Mouse (Mus musculus) CD4-positive, CD25-positive, alpha-beta regulatory T cell, adult 9 weeks (primary cell): ENCODE measurements around the gene Habp2. TPM values are rescaled to one million over a fixed set of nuclear protein-coding genes. Genes with fewer than 3 reads are reported as not detected.

Experiments
- polyA plus RNA-seq: library from polyadenylated mRNA; unstranded; fragments of 100-300 nt; shearing (Covaris generic); gene quantifications from one replicate; pipeline ENCODE4 v1.2.1, GENCODE M21; 2017

Gene Habp2
- not detected for polyA plus RNA-seq

GRCm38 (mm10) chr19:56286866-56287265, at the start of gene Habp2:
Gene Habp2 (plus strand): TSS chr19:56287137.

Other genes with a start within 250 kb of the Habp2 start
- 0.09 TPM for gene Nrap, start 102.9 kb downstream of the Habp2 start, polyA plus RNA-seq
- 43.1 TPM for gene Casp7, start 110.0 kb downstream of the Habp2 start, polyA plus RNA-seq
- 0.35 TPM for gene Plekhs1, start 174.5 kb downstream of the Habp2 start, polyA plus RNA-seq